Mouse (Mus musculus) heart, adult 9 months (tissue): ENCODE results near the gene Fibp.
"Not testable (repeated sequence)": the region's sequence is repeated elsewhere in the genome, so short reads cannot be mapped to it uniquely, and the experiment has no call there.

ENCODE experiments used
- DNase-seq, 2 experiments: peaks; one replicate each; pipeline ENCODE4 v3.0.0; 2022; ENCODE audit warnings: low spot score in 2 of 2

Fibp gene

DNA sequence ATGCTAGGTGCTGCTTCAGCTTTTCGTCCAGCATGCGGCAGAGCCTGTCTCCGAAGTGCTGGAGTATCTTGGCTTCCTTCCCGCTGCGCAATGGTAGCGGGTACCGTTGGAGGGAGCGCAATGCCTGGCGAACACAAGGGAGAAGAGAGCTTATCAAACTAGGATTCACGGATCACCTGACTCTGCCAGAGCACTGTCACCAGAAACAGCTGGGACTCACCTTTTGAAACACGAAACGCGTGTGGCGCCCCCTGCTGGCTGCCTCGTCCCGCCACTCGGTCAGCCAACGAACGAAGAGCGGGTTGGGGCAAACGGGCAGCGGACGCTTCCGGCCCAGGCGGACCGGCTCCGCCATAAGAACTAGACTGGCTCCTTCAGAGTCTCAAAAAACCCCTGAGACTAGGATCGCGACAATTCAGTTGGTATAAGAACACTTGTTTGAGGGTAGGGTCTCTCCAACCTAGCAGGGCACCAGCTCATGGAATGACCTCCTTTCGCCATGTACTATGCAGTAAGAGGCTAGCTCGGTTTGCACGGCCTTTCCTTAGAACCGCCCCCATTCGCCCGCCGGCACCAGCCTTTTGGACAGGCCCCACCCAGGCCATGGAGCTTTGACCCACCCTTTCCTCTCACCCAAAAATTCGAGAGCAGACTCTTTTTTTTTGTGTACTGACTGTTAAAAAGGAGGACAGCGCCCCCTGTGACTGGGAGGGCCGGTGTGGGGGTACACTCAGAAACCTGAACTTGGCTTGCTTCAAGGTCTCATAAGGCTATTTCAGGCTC lies 27.5 kb downstream of the Fibp start, which contains the start of gene Mus81:
Mus81 (minus strand) TSS at position 635 of the 783 bp plus-strand sequence.
- DNase-seq: peak; percentile 97 to 98

DNA sequence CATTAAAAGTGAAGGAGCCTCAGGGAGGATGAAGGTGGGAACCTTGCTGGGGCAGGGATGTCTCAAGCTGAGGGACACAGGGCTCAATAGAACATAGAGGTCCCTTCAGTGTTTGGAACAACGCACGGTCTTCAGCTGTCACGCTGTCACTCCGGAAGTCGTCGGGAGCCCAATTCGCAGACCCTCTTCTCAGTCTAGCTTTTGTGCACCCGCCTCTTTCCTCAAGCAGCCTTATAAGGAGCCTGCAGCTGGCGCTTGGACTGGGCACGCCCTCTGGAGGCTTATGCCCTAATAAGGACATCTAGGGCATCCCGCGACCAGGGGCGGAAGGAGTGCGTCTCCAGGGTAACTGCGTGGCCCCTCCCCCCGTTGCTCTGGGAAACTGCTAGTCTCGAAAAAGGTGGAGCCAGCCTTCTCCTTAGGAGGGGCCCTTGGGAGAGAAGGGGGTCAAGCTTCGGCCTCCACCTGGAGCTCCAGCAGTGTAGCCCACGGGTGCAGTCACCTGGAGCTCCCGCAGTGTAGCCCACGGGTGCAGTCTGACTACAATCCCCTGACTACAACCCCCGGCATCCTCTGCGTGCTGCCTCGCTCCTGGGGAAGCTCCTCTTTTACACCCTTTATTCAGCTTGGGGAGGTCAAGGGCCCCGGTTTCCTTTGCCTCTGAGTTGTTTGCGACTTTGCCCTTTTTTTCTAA lies 28.6 kb downstream of the Fibp start:
- DNase-seq: peak; percentile 98

DNA sequence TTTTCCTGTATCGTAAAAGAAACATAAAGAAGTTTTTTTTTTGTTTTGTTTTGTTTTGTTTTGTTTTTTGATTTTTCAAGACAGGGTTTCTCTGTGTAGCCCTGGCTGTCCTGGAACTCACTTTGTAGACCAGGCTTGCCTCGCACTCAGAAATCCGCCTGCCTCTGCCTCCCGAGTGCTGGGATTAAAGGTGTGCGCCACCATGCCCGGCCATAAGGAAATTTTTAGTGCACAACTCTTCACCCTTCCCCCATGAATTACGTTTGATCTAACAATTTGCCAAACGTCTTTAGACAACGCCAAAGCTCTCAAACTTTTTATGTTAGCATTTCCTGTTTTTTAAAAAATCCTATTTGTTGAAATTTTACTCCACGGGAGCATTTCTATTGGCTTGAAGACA lies 29.3 kb downstream of the Fibp start:
- not testable (repeated sequence) for DNase-seq

DNA sequence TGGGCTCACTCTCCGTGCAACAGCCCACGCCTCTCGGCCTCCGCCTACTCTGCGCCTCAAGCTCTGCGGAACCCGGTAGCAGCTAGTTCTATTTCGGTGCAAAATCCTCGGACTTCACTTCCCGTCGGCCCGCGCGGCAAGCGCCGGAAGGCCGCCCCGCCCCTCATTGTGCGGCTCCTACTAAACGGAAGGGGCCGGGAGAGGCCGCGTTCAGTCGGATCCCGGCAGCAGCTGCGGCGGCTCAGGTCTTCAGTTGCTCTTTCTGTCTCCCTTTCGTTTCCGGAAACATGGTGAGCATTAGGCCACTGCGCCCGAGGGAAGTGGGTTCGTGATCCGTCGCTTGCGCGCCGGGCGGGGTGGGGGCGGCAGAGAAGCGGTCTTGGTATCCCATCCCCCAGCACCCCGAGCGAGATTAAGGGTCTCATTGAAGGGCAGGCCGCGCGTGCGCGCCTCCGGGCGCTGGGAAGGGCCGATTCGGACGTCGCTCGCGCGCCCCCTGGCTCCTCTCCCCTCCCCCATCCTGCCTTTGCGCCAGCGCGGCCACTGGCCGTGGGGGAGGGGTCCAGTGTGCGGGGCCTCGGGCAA lies 30.0 kb downstream of the Fibp start, which contains the start of gene Cfl1:
Cfl1 (plus strand) TSS at position 143 of the 585 bp plus-strand sequence.
- peak; percentile 96 to 97 for DNase-seq

DNA sequence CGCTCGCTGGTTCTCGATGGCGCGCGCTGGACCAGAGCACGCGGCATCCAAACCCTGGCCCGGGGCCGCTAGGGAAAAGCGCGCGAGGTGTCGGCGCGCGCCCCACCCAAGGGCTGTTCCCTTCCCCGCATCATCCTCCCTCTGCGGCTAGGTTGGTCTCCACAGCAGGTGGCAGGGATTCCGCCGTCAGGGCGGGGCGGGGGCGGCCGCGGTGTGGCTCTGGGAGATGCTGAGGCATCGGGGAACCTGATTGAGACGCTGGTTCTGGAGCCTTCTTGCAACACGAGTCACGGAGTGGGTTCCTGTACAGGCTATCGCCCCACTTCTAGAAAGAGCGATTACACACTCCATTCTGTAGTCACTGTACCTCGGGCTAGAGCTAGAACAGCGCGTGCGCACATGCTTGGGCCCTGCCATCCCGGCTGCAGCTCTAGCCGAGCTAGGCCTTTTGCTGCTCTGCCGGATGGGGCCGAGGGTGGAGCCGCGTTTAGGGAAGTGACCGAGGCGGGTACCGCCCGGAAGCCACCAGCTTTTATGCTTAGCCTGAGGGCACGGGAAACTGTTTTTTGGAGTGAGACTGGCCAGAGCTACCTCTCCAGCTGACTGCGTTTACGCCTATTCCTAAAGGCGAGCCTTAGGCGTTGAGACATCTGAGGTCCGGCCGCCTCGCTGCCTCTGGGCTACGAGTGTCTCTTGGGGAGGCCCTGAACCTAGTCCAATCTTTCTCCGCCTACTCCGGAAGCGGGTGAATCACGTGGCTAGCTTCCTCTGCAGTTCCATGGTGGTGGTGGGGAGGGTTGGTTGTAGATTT lies 30.7 kb downstream of the Fibp start:
- DNase-seq: peak; percentile 92 to 93

DNA sequence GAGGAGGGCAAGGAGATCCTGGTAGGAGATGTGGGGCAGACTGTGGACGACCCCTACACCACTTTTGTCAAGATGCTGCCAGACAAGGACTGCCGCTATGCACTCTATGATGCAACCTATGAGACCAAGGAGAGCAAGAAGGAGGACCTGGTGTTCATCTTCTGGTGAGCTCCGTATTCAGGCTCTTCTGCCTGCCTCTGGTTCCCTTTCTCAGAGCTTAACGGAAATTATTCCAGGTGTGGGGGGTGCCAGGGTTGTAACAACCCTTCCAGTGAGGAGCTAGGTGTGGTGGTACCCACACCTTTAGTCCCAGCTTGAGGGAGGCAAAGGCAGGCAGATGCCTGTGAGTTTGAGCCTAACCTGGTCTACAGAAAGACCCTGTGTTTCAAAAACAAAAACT lies 32.2 kb downstream of the Fibp start:
- no peak for DNase-seq

DNA sequence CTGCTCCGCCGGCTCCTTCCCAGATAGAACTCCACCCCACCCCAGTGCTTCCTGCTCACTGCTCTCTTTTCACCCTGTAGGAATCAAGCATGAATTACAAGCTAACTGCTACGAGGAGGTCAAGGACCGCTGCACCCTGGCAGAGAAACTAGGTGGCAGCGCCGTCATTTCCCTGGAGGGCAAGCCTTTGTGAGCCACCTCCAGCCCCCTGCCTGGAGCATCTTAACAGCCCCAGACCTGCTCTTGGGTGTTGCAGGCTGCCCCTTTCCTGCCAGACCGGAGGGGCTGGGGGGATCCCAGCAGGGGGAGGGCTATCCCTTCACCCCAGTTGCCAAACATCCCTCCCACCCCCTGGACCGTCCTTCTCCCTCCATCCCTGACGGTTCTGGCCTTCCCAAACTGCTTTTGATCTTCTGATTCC lies 32.9 kb downstream of the Fibp start:
- DNase-seq: not testable (repeated sequence)

DNA sequence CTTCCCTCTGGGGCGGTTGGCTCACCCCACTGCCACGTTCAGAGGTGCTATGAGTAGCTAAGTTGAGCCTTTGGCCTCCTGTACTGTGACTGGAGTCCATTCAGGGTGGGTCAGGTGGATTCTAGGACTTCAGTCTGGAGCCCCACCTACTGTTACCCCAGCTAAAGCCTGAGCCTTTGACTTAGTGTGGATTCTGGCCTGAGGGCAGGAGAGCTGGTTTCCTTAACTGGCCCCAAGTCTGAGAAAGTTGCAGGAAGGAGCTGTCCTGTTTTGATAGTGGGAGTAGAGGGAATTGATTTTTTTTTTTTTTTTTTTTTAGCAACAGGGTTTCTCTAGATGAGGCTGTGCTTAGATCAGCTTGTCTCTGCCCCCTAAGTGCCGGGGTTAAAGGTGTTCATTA lies 33.9 kb downstream of the Fibp start:
- no peak for DNase-seq

DNA sequence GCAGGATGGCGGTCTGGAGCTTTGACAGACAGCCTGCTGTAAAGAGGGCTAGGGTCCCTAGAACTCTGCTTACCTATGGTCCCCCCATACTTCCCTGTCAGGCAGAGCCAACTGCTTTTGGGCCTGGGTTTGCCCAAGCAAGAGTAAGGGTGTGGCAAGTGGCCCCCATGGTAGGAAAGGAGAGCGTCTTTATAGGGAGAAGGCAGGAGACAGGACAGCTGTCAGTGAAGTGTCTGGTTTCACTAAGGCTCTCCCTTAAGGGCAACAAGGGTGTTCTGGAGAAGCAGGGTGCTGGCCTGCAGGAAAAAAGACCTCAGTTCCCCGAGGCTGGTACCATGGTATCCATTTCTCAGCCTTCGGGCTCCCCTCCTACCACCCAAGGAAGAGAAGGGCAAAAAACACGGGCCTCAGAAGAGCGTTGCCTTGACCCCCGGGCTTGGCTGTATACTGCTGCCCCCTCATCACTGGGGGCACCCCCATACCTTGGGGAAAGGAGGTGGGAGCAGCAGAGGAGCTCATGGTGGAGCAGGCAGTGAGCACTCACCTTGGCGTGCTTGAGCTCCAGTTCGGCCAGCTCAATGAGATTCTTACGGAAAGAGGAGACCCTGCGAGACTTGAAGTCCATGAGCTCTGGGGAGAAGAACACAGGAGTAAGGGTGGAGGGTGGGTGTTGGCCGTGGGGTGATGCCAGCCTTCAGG lies 35.1 kb downstream of the Fibp start:
- DNase-seq: no peak

DNA sequence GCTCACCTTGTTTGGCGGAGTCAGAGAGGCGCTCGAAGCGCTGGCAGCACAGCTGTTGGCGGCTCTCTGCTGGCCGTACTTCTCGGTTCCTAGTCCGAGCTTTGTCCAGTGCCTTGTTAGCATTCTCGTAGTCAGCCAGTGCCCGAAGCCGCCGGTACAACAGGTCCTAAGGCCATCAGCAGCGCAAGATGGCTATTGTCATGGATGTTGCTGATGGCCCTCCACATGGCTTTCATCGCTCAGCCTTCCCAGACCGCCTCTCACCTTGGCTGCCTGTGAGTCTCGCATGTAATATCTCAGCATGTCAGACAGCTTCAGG lies 35.6 kb downstream of the Fibp start:
- no peak for DNase-seq

DNA sequence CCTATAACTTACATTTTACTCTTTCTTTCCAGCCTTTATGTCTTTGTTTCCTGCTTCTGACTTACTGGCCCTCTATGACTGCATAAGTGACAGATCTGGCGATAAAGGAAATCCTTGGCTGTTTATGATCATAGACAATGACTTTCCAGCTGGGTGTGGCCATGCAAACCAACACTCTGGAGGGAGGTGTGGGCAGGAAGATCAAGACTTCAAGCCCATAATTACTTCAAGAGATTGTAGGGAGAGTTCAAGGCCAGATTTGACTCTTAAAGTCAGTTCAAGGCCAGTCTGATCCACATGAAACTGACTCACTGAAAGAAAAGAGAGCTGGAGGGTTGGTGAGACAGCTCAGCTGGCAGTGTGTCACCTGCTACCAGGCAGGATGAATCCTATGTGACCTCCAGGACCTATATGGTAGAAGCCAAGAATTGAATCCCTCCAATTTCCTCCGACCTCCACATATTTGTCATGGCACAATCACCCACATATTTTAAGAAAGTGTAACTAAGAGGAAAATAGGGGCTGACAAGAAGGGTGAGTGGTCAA lies 40.0 kb downstream of the Fibp start:
- DNase-seq: no peak

DNA sequence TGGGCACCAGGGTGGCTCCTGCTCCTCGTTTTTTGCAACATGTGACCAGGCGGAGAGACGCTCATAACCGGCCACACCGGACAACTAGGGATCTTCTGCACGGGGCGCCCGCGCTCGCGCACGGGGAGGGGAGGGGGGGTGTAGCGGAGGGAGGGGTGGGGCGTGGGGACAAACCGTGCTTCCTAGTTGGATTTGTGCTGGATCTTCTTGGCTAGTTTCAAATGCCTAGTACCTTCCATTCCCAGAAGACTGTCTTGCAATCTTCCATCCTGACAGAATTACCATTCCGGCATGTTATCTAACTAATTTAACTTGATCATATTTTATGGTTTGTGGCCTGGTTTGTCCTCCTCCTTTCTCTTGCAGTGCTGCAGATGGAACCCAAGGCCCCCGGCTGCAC lies 43.3 kb downstream of the Fibp start, which contains the start of gene 1700020D05Rik:
1700020D05Rik (minus strand) TSS at position 101 of the 400 bp plus-strand sequence.
- DNase-seq: no peak

DNA sequence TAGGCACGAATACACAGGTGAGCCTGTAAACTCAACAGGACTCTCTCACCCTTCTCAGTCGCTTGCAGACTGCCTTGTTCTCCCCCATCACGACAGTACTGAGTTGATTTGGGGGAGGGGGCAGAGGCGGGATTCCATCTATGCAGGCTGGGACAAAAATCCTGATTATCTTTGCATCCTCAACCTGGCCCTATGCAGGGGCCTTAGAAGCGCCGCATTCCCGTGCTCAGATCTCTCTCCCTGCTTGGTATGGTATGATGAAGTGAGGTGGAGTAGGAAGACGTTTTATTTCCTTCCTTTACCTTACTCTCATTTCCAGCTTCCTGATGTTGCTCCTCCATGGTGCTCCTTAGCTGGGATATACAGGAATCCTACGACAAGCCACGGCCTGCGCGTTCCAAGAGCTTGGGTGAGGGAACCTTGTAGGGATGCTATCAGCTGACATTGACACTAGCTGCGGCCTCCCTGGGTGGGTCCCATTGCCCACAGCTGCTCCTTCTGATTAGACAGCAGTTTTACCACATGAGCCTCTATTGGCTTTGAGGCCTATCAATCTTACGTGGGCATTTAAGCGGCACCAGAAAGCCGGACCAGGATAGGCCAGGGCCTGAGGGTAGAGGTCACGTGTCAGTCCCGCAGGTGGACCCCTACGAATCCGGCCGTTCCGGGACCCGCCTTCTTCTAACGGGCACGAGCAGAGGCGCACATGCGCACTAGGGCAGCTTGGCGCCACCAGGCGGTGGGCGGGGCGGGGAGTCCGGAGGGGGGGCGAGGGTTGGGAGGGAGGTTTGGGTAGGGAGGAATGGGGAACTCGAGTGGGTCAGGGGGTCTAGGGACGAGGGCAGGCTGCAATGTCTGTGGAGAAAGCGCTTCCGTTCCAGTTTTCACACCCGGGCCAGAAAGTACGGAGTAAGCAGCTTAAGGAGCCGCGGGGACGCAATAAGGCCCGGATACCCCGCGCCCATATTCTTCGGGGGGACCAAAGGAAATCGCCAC lies 49.9 kb downstream of the Fibp start, which contains the start of gene Snx32:
Snx32 (minus strand) TSS at position 508 of the 996 bp plus-strand sequence.
- DNase-seq: peak; percentile 99

DNA sequence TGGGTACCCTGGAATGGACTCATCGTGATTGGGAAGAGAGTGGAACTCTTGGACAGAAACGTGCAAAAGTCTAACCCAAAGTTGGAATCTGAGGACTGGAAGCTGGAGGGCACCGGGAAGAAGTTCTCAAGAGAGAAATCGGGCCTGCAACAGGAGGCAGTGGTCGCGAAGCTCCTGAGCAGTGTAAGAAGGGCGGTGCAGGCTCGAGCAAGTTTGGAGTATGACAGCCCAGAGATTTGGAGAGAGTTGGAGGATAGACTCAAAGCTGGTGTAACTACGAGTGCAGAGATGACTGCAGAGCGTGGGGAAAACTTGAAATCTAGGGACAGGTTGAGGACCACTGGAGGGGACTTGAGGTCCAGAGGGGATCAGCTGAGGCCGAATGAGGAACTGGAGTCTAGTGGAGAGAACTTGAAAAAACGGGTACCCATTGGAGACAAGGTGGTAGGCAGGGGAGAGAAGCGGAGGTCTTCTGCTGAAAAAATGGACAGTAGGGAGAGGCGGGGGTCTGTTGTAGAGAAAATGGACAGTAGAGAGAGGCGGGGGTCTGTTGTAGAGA lies 50.7 kb downstream of the Fibp start:
- DNase-seq: peak in 1 of 2 experiments; percentile 15

DNA sequence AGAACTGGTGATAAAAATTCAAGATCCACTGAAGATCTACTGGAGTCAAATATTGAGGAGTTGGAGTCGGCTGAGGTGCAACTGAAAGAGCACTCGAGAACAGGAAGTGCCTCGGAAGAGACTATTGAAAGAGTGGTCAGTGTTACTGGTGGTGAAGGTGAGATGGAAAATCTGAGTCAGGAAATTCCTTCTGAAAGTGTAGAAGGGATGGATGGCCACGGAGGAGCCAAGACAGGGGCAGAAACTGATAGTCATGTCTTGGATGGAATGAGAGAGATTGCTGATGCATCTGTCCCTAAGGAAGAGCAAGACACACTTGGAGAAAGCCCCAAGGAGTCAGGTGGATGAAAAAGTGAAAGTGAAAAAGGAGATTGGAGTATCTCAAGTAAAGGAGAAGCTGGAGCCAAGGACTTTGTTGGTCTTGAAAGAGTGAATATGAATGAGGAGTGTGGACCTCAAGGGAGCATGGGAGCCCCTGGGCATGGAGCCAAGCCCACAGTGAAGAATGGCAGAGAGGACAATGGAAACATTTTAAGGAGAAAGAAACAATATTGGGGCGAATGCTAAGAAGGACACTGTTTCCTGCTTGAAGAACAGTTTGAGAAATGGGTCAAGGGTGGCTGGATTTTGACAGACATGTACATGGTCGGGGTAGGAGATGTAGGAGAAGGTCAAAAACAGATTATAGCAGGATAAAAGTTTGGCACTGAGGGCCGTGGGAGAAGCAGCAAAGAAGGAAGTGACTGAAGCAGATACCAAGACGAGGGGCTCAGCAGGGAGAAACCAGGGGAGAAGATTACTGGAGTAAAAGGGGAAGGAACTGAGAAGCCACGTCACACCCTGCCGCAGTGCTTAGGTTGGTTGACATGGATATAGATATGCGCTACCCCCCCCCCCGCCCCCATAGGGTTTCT lies 51.9 kb downstream of the Fibp start:
- DNase-seq: no peak

DNA sequence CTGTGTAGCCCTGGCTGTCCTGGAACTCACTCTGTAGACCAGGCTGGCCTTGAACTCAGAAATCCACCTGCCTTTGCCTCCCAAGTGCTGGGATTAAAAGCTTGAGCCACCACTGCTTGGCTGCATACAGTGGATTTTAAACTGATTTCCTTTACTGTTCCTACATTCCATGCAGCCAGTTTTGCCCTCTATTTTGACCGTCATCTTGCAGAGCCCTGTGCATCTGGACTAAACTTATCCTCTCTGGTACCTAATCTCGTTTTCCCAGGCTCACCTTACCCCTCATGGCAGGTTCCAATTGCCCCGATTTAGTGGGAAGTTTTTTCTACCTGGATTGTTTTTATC lies 52.6 kb downstream of the Fibp start:
- DNase-seq: no peak
